Mouse (Mus musculus): Measurements from ENCODE around the gene Cav1.

DNA sequence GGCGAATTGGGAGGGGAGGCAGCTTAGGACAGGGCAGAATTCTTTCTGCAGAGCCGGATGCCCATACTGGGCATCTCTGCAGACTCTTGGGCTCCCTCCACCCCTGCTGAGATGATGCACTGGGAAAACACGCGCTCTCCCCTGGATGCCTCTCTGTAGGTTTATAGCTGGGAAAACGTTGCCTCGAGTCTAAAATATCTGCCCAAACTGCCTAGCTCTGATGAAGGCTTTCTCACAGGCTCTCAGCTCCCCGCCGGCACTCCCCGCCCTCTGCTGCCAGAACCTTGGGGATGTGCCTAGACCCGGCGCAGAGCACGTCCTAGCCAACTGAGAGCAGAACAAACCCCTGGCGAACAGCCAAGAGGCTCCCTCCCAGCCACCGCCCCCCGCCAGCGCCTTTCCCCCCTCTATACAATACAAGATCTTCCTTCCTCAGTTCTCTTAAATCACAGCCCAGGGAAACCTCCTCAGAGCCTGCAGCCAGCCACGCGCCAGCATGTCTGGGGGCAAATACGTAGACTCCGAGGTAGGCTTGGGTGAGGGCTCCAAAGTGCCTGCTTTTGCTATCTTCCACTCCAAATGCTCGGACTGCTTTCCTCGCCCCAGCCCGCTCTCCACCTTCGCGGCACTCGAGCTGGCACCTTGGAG lies at the start of gene Cav1:
- TF ChIP-seq POU5F1 (IDR thresholded peaks at IDR 0.05; ENCODE audit: borderline replicate concordance, low read length) (no peak), CTCF (conservative IDR thresholded peaks at IDR 0.05; ENCODE audit: low read length) (no peak)
